Mouse (Mus musculus) intestine, embryonic 14.5 days (tissue): ENCODE results near the gene Ltbp4. TPM values are rescaled to one million over a fixed set of nuclear protein-coding genes. Genes with fewer than 3 reads are reported as not detected.

Experiments
- ATAC-seq: fragments of 200-750 bp; cut with Nextera tagmentation; replicated peaks from 2 replicates; pipeline ENCODE4 v1.8.0; 2017; ENCODE audit warnings: low read depth, moderate number of reproducible peaks, moderate TSS enrichment, moderate library complexity; ENCODE audit not compliant: low FRiP score, low TSS enrichment
- DNase-seq: peaks from one replicate; pipeline ENCODE4 v3.0.0-alpha.2; 2018; ENCODE audit warnings: low spot score
- H3K27ac ChIP-seq: fragments of 300-500 bp; sonication (generic); 2 replicates; pipeline ENCODE4 v1.5.1; 2014; ENCODE audit warnings: low read depth, mild to moderate bottlenecking, control low read depth
- H3K27me3 ChIP-seq: fragments of 300-500 bp; sonication (generic); replicated peaks from 2 replicates; pipeline ENCODE4 v1.6.1; 2014; ENCODE audit warnings: low read length, control low read depth; ENCODE audit not compliant: control insufficient read depth, insufficient read depth
- H3K36me3 ChIP-seq: fragments of 300-500 bp; sonication (generic); 2 replicates; pipeline ENCODE4 v1.6.1; 2014; ENCODE audit warnings: low read length, control low read depth; ENCODE audit not compliant: control insufficient read depth, insufficient read depth
- H3K4me1 ChIP-seq: fragments of 300-500 bp; sonication (generic); replicated peaks from 2 replicates; pipeline ENCODE4 v1.6.1; 2014; ENCODE audit warnings: low read length, control low read depth, mixed read lengths; ENCODE audit not compliant: control insufficient read depth, insufficient read depth
- H3K4me2 ChIP-seq: fragments of 300-500 bp; sonication (generic); 2 replicates; pipeline ENCODE4 v1.6.1; 2014; ENCODE audit warnings: low read length
- H3K4me3 ChIP-seq: fragments of 300-500 bp; sonication (generic); 2 replicates; pipeline ENCODE4 v1.5.1; 2014; ENCODE audit warnings: low read depth, low read length, control low read depth, mixed read lengths
- H3K9ac ChIP-seq: fragments of 300-500 bp; sonication (generic); 2 replicates; pipeline ENCODE4 v1.6.1; 2014; ENCODE audit warnings: mild to moderate bottlenecking, low read length
- H3K9me3 ChIP-seq: fragments of 300-500 bp; sonication (generic); 2 replicates; pipeline ENCODE4 v1.6.1; 2016; ENCODE audit warnings: low read length, control low read depth; ENCODE audit not compliant: control insufficient read depth
- WGBS: fragments of 180-500 bp; shearing (Covaris S2); extraction: QIAGEN DNeasy Blood & Tissue Kit; methylation state at CpG from one replicate; pipeline ENCODE4 v1.1.7; 2014; 5-methylcytosine and 5-hydroxymethylcytosine counted together
- polyA plus RNA-seq: library from polyadenylated mRNA; unstranded; fragments of >200 nt; fragmentation: Nextera tagmentation; extraction: Ambion mirVana; gene quantifications from 2 replicates; pipeline ENCODE4 v1.2.1, GENCODE M21; 2014

Ltbp4 gene
- polyA plus RNA-seq, 1 experiment from 2014 or later, result 110 TPM

DNA sequence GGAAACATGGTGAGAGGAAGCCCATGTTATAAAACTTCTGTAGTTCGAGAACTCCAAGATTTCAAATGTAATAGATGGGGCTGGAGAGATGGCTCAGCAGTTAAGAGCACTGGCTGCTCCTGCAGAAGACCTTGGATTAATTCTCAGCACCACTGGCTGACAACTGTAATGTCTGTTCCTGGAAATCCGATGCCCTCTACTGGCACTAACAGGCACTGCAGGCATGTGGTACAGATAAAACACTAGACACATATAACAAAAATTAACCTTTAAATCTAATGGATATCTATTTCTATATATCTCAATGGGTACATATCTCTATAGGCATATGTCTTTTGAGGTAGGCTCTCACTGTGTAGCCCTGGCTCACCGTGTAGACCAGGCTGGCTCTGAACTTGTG, 23.1 kb downstream of the Ltbp4 start:
- Histone ChIP-seq H3K9ac (no peak overlapping the region), H3K4me3 (no peak overlapping the region), H3K9me3 (peaks cover 8% of the 10 kb centered on the region; the same call in 1 of the 2 replicates), H3K4me2 (no peak overlapping the region), H3K27ac (no peak overlapping the region), H3K4me1 (0 out of 2 replicates have a peak, but pooled peaks cover 4% of the 10 kb centered on the region), H3K36me3 (peaks cover 42% of the 10 kb centered on the region), H3K27me3 (no peaks in the 10 kb centered on the region)
- no peak for DNase-seq
- ATAC-seq, result no peak
- 91% methylated on average over 3 of the region's 3 CpGs for WGBS

DNA sequence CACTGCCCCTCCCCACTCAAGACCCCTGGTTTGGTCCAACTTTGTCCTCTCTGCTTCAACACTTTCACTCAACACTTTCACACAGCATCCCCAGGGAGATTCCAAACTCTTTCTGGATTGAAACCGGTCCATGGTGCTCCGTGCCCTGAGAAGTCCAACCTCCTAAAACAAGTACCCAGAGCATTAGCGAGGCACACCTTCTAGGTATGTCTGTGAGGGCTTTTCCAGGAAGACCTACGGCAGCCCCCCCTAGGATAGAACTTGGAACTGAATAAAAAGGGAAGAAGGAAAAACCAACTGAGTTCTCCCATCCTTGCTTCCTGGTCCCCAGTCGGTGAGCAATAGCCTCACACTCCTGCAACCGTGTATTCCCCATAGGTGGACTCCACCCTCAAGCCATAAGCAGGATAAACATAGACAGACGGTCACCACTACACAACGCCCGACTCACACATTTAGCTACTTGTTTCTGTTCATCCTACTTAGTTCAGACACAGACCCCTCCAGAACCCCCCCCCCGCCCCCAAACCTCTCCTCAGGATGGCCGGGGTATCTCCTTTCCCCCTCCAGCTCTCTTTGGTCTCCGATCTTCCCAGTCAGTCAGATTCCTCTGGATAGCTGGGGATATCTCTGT, 25.7 kb downstream of the Ltbp4 start:
- 91% methylated on average over 12 of the region's 12 CpGs for WGBS
- H3K9me3 ChIP-seq, result peaks cover 8% of the 10 kb centered on the region; the same call in 1 of the 2 replicates
- no peak overlapping the region for H3K4me3 ChIP-seq
- no peak for DNase-seq
- no peak overlapping the region for H3K9ac ChIP-seq
- H3K27ac ChIP-seq, result no peak overlapping the region
- H3K36me3 ChIP-seq, result peaks cover 27% of the 10 kb centered on the region
- no peak for ATAC-seq
- H3K4me2 ChIP-seq, result no peak overlapping the region
- peaks cover 8% of the 10 kb centered on the region; the same call in 1 of the 2 replicates for H3K4me1 ChIP-seq
- no peaks in the 10 kb centered on the region for H3K27me3 ChIP-seq

DNA sequence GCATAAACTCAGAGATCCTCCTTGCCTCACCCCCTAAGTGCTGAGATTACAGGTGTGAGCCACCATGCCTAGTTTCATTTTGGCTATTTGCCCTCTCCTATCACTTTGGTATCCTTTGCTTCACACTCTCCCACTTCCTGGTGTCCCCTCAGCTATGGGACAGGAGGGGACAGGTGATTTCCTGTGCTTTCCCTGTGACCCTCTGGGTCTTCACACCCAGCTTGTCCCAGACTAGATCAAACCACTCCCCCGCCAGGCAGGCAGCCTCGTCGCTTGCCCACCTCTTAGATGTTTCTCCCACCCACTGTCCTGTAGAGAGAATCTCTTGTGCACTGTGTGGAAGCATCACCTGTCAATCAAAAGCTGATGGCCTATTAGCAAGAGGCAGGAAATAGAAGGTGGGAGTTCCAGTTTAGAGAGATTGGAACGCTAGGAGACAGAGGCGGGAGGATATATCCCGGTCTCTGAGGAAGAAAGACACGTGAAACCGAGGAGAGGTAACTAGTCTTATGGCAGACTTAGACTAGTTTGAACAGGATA, 26.4 kb downstream of the Ltbp4 start:
- DNase-seq, result no peak
- Histone ChIP-seq H3K27ac (no peak overlapping the region), H3K4me3 (no peak overlapping the region), H3K36me3 (peaks cover 34% of the 10 kb centered on the region), H3K4me1 (peaks cover 8% of the 10 kb centered on the region; the same call in 1 of the 2 replicates), H3K4me2 (no peak overlapping the region), H3K27me3 (no peaks in the 10 kb centered on the region), H3K9ac (no peak overlapping the region), H3K9me3 (peaks cover 8% of the 10 kb centered on the region; the same call in 1 of the 2 replicates)
- WGBS, result 59% methylated on average over 8 of the region's 8 CpGs
- ATAC-seq, result no peak

DNA sequence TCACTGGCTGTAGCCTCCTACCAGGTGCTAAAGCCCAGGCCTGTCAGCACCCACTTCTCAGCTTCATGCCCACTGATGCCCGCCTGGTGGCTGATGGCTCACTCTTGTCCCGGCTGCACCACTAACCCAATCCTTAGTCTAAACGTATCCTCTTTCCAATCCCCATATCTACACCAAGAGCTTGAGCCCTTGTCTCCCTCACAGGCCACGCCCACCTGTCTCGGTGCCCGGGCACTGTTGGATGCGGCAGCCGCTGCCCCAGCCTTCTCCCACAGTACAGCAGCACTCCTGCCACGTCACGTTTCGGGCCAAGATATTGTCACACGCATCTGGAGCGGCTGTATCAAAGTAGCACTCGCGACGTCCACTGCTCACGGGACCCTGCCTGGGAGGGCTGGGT, 27.2 kb downstream of the Ltbp4 start:
- no peak; the same call in 1 of the 2 replicates for ATAC-seq
- Histone ChIP-seq H3K4me1 (peaks cover 8% of the 10 kb centered on the region; the same call in 1 of the 2 replicates), H3K36me3 (peaks cover 41% of the 10 kb centered on the region), H3K4me2 (peak overlapping the region; percentile 32), H3K9ac (0 out of 2 replicates have a peak overlapping the region, but pooled peaks have one; percentile 14), H3K9me3 (peaks cover 8% of the 10 kb centered on the region; the same call in 1 of the 2 replicates), H3K4me3 (no peak overlapping the region), H3K27ac (no peak overlapping the region), H3K27me3 (no peaks in the 10 kb centered on the region)
- WGBS, result 13% methylated on average over 17 of the region's 17 CpGs
- no peak for DNase-seq

DNA sequence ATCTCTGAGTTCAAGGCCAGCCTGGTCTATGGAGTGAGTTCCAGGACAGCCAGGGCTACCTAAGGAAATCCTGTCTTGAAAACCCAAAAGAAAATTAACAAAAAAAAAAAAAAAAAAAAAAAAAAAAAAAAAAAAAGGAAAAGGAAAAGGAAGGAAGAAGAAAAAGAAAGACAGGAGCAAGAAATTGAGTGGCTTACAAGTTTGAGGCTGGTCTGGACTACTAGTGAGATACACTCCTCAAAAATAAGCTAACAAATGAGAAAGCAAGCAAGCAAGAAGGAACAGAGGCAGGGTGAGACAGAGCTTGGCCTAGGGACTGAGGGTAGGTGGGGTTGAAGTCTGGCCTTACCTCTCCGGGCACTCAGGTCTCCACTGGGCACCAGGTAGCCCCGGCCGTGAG, 27.7 kb downstream of the Ltbp4 start:
- Histone ChIP-seq H3K9ac (no peak overlapping the region), H3K27ac (no peak overlapping the region), H3K36me3 (peaks cover 46% of the 10 kb centered on the region), H3K4me2 (no peak overlapping the region), H3K27me3 (no peaks in the 10 kb centered on the region), H3K4me3 (no peak overlapping the region), H3K9me3 (peaks cover 8% of the 10 kb centered on the region; the same call in 1 of the 2 replicates), H3K4me1 (peaks cover 8% of the 10 kb centered on the region; the same call in 1 of the 2 replicates)
- WGBS, result 84% methylated on average over 3 of the region's 3 CpGs
- ATAC-seq (no peak), DNase-seq (no peak)

DNA sequence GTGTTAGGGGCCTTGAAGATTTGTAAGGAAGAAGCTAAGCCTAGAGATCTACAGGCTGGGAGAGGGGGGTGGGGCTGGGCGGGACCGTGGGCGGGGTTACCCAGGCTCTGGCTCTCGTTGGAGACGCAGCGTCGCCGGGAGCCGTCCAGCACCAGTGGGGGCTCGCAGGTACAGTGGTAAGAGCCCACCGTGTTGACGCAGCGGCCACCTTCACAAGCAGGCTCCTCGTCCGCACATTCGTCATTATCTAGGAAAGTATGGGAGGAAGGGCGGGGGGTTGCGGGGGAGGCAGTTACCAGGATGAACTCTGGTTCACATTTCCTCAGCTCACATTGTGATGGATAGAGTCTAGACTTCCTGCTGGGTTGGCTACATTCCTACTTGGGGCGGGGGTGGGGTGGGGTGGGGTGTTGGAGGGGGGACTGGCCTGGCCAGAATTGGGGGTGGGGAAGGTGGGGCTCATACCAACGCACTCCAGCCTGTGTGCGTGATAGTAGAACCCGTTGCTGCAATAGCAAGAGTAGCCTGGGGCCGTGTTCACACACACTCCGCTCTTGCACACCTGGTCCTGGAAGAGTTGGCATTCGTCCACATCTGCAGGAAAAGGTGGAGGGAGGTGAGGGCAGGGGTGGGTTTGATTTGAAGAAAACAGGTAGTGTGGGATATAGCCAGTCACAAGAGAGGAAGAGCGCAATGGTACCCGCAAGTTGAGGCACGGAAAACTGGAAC, 28.5 kb downstream of the Ltbp4 start:
- Histone ChIP-seq H3K4me1 (peaks cover 8% of the 10 kb centered on the region; the same call in 1 of the 2 replicates), H3K9ac (no peak overlapping the region), H3K4me2 (peak overlapping the region; percentile 53), H3K27me3 (no peaks in the 10 kb centered on the region), H3K27ac (no peak overlapping the region), H3K9me3 (peaks cover under 1% of the 10 kb centered on the region; the same call in 1 of the 2 replicates), H3K36me3 (peaks cover 41% of the 10 kb centered on the region), H3K4me3 (peak overlapping the region; percentile 27)
- WGBS, result 12% methylated on average over 28 of the region's 28 CpGs
- peak; percentile 72 for ATAC-seq
- DNase-seq, result peak; percentile 82

DNA sequence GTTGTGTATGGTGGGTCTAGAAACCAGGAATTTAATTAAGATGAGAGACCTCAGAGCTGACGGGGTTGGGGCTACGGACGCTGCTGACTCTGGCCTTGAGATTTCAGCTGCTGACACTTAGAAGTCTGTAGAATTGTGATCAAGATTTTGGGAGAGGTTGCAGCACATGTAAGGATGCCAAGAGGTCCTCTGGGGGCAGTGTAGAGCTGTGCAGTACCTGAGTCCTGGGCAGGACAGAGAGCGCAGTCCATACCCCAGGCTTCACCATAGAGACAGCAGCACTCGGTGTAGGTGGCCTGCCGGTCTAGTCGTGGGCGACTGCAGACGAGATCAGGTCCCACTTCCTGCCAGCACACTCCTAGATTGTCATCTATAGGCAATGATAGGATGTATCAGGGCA, 29.9 kb downstream of the Ltbp4 start:
- no peak for ATAC-seq
- DNase-seq, result no peak
- 69% methylated on average over 9 of the region's 9 CpGs for WGBS
- Histone ChIP-seq H3K4me2 (no peak overlapping the region), H3K9me3 (no peaks in the 10 kb centered on the region), H3K27me3 (no peaks in the 10 kb centered on the region), H3K9ac (no peak overlapping the region), H3K27ac (no peak overlapping the region), H3K4me3 (no peak overlapping the region), H3K36me3 (peaks cover 31% of the 10 kb centered on the region), H3K4me1 (peaks cover 8% of the 10 kb centered on the region; the same call in 1 of the 2 replicates)

DNA sequence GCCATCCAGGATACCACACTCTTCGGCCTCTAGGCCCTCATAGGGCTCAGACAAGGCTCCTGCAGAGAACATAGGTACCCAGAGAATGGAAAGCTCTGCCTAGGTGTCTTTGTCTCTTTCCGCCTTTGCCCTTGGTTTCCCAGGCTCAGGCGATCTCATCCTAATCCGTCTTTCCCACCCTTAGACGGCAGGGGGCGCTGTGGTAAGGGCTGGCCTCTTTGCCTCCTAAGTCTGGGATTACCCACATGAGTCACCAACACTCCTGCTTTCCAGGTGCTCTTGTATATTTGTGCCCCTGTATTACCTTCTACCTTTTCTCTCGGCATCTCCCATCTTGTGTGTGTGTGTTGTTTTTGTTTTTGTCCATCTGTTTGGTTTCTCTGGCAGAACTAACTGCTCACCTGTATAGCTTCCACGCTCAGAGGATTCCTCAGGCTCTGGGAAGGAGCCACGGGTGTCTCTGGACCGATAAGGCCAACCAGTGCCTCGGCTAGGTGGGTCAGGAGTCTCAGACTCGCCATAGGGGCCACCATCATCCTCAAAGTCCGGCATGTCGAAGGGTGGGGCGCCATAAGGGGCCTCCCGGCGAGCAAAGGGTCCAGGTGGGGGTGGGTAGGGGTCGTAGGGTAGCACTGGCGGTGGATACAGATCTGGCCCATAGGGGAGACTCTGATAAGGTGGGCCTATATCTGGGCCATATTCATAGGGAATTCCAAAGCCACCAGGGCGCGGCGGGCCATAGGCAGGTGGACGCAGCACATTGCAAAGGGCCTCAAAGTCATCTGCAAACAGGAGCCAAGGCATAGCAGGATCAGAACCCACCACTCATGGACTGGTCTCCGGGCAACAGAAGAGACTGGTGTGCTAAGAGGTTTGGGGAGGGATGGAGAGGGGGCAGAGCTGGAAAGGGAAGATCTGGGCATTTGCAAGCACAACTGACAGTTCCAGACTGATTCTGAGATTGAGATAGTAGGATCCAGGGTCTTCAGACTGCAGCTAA, 31.0 kb downstream of the Ltbp4 start:
- peaks cover 28% of the 10 kb centered on the region for H3K36me3 ChIP-seq
- DNase-seq, result no peak
- WGBS, result 75% methylated on average over 24 of the region's 24 CpGs

More for the DNA sequence above, 31.0 kb downstream of the Ltbp4 start:
- H3K4me1 ChIP-seq, result peaks cover 8% of the 10 kb centered on the region; the same call in 1 of the 2 replicates
- no peak overlapping the region for H3K9ac ChIP-seq
- no peak overlapping the region for H3K27ac ChIP-seq
- H3K9me3 ChIP-seq, result no peaks in the 10 kb centered on the region
- ATAC-seq, result no peak
- no peaks in the 10 kb centered on the region for H3K27me3 ChIP-seq
- no peak overlapping the region for H3K4me2 ChIP-seq
- H3K4me3 ChIP-seq, result no peak overlapping the region
